Mouse (Mus musculus): ENCODE measurements around the gene Cep104.

The Cep104 gene

DNA sequence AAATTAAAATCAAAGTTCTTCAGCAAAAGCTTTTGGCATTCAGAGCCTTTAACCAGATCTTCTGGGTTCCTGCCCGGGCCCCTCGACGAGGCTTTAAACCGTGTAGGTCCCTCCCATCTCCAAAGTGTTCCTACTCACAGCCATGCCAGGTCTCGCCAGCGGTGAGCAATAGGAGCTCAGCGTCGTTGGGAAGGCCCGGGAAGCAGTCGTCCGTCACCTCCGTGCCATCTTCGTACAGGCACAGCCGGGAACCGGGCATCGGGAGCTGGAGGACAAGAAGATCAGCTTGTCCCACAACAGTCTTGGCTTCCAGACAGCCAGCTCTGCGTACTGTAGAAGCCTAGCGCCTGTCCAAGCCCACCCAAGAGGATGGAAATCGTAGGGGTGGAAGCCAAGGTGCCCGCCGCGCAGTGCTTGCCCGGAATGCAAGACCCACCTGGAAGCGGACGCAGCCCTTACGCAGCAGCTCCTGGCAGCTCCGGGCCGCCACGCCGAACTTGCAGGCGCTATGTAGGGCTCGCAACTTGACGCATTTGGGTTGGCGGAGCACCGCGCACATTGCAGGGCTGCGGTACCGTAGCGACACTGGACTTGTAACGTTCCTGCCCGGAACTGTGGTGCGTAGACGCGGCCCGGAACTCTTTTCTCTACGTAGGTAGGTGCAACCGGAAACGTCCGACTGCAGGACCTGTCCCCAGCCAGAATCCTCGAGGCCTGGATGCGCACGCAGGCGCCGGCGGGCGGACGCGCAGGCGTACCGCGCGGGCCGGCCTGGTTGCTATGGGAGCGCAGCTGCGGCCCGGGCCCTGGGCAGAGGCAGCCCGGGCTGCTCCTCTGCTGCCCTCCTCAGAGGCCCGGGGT is at the start of gene Cep104, which contains the start of gene Dffb:
Gene Cep104, plus strand, starts transcription at position 764 of the 861 bp plus-strand sequence.
Gene Dffb, minus strand, starts transcription at position 696 of the 861 bp plus-strand sequence.
- peak; percentile 79 to 90 for DNase-seq

DNA sequence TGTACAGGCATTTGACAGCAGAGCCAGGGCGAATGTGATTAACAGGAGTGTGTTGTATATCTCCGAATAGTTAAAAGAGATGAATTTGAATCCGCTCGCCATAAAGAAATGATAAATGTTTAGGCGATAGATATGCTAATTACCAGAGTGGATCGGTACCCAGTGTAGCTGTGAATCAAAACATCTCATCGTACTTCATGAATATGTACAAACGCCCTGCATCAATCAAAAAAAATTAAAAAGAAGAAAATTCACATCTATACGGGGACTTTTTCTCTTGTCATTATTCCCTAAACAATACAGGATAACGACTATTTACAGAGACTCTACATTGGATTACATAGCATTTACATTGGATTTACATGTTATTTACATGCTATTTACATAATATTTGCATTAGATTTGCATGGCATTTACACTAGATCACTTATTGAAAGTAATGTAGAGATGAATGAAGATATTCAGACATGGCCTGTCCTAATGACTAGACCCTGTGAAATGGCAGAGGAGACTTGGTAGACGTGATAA is 46.2 kb upstream of the Cep104 start:
- no peak for DNase-seq

DNA sequence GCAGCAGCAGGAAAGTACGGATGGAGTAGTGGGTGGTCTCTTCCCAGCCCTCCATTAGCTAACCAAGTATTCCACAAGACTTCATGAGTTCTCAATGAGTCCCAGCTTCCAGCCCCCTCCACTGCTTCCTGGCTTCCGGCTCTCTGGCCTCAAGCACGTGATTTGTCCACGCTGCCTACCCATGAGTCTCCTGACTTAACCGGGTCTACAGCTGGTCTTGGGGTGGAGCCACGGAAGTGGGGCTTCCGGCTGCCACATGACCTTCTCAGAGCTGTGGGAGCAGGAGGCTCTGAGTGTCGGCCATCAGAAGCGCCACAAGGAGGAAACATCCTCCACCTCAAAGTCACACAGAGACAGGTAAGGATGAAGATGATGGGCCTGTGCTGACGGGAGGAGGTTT is 45.6 kb upstream of the Cep104 start:
- no peak for DNase-seq

DNA sequence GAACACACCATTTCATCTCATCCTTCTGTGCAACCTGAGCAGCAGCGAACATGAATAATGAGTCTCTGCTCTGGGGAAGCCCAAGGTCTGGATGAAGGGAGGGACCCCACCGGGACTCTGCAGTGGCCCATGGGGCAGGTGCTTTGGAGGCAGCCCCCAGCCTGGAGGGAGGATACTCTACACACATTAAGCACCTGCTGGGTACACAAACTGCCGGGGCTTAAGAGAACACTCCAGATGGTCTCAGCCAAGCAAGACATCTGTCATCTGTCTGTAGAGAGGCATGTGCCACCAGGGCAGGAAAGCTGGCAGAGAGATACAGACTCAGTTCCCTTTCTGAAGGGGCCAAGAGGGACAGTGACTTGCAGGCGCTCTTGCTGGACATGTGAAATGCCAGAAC is 45.1 kb upstream of the Cep104 start:
- DNase-seq: no peak

DNA sequence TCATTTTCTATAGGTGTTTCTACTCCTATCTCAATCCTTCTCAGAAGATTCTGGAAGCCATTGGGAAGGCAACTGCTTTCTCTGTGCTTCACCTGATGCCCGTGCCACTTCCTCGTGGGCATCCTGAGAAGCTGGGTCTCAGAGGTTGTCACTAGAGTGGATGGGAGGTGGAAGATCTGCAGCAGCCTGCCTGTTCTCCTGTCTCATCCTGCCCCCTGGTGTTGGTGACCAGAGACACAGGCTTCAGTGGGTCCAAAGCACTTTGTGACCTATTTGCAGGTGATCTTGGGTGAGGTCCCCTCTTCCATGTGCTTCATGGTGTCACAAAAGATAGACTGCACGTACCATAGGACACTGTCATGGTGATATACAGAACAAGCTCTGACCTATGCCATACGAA is 31.8 kb upstream of the Cep104 start:
- DNase-seq: peak in 1 of 2 experiments; percentile 14

DNA sequence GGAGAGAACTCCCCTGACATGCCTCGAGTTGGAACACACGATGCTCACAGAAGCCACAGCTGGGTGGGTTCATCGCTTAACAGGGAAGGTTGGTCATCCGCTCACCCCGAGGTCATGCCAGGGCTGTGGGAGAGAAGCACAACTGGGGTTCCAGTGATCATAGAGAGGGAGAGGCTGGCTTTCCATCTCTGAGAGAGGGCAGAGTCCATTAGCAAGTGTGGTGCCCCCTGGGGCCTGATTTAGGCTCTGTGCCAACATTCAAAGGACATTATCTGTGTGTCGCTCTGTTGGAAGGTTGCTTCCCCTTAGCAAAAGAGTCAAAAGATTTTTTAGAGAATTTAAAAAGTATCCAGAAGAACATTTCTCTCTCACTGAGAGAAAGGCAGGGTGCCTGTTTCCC is 30.7 kb upstream of the Cep104 start:
- no peak for DNase-seq

DNA sequence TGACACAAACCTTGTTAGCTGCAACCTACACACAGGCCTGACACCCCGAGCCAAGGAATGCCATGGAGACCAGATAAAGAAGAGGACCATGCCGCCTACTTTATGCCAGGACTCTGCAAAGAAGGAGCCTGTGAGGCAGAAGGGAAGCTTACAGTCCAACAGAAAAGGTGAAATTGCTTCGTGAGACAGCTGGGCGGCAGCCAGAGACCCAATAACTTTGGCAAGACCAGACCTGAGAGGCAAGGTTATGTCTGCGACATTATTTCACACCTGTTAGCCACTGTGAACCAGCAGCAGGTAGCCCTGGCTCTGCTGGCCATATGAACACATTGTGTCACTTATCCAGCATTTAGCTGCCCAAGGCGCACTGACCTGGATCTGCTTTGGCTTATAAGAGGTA is 29.3 kb upstream of the Cep104 start:
- DNase-seq: no peak

DNA sequence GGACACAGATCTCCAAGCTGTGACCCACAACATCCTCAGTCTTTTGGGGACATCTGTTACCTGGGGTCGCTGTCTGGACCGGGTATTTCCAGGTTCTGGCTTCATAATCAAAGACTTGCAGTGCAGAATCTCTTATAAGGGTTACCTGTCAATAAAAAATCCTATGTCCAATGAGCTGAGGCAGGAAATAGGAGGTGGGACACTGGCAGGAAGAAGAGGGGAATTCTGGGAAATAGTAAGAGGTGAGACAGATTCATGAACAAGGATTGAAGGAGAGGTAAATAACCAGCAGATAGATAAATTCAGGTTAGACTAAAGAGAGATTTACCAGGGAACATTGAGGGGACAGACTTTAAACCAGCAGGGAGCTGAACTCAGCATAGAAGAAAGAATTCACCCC is 24.6 kb upstream of the Cep104 start:
- DNase-seq: no peak

DNA sequence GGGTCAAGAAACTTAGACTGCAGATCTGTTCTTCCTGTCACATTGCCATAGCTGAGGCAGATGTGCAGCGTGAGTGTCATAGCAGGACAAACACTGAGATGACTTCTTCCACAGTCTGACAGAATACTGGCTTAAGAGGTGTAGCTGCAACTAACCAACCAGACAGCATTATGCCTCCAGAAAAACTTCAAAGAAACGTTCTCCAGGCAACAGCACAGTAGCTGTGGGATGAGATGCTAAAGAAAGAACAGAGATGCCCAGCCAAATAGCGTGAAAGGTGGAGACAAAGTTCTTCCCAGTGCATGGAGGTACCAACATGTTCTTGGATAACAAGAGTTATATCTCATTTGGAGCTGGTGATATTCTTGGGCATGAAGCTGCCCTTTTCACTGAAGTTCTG is 23.8 kb upstream of the Cep104 start:
- no peak for DNase-seq

DNA sequence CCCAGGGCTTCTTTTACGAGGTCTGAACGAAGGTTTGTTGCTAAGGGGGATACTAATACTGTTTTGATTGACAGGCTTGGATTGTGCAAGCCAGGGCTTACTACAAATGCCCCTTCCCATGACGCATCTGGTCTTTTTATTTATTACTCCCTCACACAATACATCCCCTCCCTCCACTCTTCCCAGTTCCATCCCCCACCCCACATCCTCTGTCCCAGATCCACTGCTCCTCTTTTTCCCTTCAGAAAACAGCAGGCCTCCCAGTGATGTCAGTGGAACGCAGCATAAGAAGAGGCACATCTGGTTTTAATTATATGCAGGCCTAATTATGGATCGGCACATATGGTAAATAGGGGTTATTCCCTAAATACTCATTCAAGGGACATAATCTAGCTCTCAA is 23.3 kb upstream of the Cep104 start:
- DNase-seq: no peak

DNA sequence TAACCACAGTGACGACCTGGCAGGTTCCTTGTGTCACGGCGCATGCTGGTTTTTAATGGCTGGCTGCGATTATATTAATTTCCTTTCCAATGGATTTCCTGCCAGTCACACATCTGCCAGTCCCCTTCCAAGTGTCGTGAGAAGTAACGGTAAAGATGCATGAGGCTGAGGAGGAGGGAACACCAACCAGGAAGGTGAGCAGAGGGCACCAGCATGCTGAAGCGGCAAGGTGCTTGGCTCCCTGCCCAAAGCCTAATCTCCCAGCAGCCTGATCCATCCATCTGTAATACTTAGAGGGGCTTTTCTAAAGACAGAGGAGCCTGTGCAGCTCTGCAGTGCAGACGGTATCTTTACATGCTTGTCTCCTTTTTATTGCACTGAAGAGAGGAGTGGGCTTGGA is 19.3 kb upstream of the Cep104 start:
- no peak for DNase-seq

DNA sequence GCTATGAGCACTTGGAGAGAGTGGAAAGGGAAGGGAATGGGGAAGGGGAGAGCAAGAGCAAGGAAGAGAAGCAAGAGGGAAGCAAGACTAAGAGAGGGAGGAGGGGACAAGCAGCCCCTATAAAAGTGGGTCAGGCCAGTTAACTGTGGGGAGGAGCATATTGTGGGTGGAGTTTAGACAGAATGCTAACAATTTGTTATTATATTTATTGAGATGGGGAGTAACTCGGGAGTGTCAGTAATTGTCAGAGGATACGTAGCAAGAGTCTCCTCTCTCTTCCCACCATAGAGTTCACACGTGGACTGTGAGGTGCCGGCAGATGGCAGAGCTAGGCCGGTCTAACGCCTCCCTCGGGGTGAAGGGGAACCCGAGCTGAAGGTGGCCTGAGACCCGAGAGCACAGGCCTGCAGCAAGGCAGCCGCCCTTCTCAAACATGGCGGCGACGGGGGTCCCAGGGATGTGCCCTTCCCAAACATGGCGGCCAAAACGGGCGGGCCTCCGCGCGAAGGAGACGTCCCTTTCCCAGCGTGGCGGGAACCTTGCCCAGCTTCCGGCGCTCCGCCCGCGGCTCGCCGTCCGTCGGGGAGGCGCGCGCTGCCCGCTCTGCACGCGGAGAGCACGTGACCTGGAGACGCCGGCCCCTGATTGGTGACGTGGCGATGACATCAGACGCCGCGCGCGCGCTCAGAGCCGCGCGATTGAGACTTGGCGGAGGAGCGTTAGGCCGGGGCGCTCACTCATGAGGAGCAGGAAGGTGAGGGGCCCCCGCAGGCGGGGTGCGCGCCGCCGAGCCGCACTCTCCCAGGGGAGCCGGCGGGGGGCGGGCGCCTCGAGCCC is 18.2 kb upstream of the Cep104 start, which contains the start of gene A430005L14Rik:
Gene A430005L14Rik, plus strand, starts transcription at position 669 of the 837 bp plus-strand sequence.
- peak; percentile 92 to 94 for DNase-seq

DNA sequence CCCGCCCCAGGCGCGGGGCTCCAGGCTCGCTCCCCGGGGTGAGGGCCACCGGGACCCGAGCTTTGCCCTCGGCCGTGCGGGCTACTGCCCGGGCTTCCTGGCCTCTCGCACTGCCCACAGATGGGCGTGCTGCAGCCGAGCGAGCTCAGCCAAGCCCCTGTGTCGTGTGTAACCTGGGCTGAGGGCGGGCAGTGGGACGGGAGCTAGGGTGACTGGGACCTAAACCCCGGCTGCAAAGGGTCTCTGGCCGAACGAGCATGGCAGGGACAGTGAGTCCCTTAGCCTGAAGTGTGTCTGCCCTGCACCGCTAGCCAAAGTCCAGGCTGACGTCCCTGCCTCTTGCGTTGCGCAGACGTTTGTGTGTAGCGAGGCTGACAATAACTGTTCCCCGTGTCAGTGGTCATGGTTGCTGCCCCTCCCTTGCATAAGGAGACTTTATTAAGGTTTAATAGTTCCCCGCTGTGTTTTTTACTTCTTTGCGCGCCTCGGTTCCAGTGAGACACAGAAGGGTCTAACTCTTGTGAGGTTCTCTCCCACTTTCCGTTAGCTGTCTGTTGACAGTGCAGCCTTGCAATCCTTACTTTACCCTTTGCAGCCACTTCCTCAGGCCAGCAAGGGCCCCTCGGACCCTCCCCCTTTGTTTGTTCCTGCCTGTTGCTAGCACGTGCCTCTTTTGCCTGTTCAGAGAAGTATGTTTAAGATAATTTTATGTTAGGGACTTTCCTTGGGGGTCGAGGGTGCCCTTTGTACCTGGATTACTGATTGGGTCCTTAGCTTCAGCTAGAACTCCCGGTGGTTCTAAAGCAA is 17.3 kb upstream of the Cep104 start:
- DNase-seq: no peak

DNA sequence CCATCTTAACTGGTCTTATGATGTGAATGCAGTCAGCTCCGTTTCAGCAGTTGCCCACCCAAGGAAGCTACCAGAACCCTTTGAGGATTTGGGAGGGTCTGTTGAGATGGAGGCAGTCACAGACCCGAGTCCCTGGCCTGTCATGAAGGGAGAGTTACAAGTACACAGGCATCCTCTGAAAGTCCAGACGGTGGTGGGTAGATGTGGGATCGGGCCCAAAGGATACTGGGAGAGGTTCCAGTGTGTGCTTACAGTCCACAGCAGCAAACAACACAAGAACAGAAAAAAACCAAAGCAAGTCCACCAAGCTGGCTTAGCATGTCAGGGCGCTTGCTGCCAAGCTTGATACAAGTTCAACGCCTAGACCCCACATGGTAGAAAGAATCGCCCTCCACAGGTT is 12.4 kb upstream of the Cep104 start:
- DNase-seq: no peak

DNA sequence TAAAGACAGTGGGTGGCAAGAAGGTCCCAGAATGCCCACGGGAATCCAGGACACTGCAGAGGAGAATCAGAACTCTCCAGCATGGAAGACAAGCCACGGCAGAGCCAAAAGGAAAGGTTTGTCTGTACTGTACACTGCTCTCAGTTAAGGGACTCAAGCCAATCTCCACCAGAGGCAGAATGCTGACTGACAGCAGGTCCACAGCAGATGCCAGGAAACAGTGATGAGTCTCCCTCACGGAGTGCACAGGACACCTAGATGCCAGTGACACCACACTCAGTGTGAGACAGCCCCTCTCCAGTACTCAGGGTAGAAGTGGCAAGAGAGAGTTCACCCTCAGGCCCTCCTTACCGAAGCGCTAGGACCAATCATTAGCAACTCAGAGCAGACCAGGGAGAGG is 8.3 kb upstream of the Cep104 start:
- DNase-seq: no peak

DNA sequence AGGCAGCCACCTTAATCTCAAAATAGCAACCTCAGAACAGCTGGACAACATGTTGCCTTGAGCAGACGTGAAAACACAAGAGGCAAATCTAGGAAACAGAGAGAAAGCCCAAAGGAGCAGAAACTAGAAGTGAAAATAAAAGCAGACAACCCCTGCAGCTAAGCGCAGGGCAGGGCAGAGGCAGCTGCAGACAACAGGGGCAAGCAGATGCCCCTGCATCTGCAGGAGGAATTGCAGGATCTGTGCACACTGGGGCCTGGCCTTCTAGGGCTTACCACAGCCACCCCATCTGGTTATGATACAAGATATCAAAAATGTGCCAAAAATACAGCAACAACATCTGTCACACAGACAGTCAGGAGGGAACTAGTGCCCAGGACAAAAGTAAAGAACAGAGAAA is 7.4 kb upstream of the Cep104 start:
- DNase-seq: no peak

DNA sequence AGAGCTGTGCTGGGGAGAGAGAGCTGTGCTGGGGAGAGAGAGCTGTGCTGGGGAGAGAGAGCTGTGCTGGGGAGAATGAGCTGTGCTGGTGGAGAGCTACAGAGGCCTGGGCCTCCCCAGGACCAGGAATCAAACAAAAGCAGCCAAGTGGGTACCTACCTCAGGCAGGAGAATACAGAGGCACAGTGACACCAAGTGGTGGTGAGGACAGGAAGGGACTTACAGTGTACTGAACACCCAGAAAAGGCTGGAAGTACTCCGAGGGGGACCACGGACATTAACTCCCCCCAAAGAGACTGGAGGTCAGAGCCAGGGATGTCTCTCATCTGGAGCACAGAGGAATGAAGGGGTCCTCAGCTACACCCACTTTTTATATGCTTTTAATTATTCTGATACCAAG is 6.9 kb upstream of the Cep104 start:
- no peak for DNase-seq

DNA sequence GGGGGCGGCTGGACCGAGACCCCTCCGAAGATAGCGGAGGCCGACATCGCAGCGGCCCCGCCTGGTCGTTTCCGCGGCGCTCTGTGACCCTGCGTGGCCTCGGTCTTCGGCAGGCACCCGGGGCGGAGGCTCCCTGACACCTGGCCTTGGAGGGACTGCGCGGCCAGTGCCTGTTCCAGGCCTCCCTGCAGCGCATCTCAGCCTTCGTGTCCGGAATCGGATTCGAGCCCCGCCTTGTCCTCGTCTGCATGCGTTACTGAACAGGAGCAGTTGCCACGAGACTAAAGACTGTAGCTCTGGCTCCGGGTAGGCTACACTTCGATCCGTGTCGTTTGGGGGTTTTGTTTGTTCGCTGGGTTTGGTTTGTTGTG is 283 bp downstream of the Cep104 start:
- DNase-seq: no peak

DNA sequence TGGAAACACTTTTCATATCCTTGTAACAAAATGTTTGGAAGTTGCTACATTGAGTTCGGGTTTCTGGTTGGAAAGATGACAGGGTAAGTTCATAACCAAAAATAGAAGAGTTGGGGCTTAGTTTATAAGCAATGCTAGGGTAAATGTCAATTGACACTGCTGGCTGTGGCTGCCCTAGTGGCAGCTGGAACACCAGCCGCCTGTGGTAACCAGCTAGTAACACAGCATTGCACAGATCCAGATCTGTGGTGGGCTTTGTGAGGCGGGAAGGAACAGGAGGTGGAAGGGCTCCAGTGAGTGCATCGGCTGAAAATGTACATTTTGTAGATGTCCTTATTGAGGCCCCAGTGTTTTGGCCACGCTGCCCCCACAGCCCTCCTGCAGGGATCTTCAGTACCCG is 774 bp downstream of the Cep104 start:
- DNase-seq: no peak

DNA sequence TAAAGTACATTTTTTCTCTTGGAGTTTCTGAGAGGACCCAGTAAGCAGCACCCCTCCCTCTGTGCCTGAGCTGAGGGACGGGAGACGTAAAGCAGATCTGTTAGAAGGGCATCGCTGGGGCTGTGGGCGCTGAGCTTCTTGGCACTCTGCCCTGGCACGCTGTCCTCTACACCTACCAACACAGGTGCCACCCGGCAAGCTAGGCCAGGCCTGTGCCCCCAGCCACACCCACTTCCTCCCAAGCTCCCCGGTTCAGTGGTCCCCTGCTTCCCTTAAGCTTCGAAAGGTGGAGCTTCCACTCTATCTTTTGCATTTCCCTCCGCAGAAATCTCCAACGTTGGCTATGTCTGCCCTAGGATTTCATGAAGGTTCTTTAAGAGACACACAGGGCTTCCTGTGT is 4.2 kb downstream of the Cep104 start:
- peak; percentile 41 to 45 for DNase-seq

DNA sequence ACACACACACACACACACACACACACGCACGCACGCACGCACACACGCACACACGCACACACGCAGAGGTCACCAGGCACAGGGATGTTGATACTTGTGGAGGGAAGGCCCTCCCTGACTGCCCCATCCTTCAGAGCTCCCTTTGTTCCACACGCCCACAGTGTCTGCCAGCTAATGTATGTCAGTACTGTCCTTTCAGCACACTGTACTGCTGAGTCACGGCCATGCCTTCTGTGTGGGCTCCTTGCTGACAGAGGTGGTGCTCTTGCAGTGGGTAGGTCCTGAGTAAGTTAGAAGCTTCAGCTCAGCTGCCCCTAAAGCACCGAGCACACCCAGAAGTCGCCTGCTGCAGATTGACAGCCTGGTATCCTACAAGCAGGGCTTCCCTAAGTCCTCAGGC is 5.5 kb downstream of the Cep104 start:
- no peak for DNase-seq

DNA sequence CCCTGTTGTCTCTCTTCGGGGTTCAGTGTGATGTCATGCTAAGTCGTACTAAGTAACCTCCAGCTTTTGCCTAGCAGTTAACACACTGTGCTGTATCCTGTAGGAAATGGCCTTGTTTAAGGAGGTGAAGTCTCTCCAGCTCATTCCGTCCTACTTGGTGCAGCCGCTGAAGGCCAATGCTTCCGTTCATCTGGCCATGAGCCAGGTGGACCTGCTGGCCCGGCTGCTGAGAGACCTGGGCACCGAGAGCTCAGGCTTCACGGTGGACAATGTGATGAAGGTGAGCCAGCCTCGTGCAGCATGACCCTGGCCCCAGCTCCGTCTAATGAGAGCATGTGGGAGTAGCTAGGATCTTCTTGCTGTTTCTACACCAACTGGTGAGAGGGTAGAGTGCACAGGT is 17.7 kb downstream of the Cep104 start:
- no peak for DNase-seq

DNA sequence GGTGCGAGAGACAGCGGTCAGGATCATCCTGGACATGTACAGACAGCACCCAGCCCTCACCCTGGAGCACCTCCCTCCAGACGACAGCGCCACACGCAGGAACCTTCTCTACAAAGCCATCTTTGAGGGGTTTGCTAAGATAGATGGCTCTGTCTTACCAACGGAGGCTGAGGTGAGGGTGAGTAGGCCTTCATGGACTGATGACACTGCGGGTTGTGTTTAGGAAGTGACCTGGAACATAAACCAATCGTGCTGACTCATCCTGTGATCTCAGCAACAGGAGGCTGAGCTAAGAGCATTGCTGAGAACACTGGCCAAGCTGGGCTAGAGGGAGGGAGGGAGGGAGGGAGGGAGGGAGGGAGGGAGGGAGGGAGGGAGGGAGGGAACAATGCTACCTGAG is 18.5 kb downstream of the Cep104 start:
- DNase-seq: no peak
